8 mouse cellular contexts compared by ENCODE assay signal in genomic region chr11:86543960-86544638, GRCm38 (mm10). TPM values are rescaled to one million over a fixed set of nuclear protein-coding genes. Genes with fewer than 3 reads are reported as not detected.
DNase-seq lines count a peak whose midpoint lies in the region; ATAC-seq and TF ChIP-seq lines count a peak whose summit lies in the region.

No protein-coding gene starts in this region.

- peak overlapping the region; percentile 89 for H3K27ac ChIP-seq in heart, adult 2 months
- H3K27ac ChIP-seq in limb, embryonic 13.5 days, result peak overlapping the region; percentile 82
- H3K27ac ChIP-seq in neural tube, embryonic 15.5 days (replicated peaks), result peak overlapping the region; percentile 91

- 1% methylated on average over 49 of the region's 50 CpGs for WGBS in heart, adult 2 months
- under 1% methylated on average over 42 of the region's 50 CpGs for WGBS in limb, embryonic 13.5 days
- under 1% methylated on average over 49 of the region's 50 CpGs for WGBS in neural tube, embryonic 15.5 days

- peak overlapping the region; percentile 89 for H3K4me2 ChIP-seq in limb, embryonic 13.5 days (replicated peaks)
- H3K4me2 ChIP-seq in neural tube, embryonic 15.5 days, result peak overlapping the region; percentile 65

- peaks cover 16% of the 10 kb centered on the region for H3K36me3 ChIP-seq in heart, adult 2 months (ENCODE audit: control insufficient read depth, insufficient read depth, low read length)
- peaks cover 4% of the 10 kb centered on the region for H3K36me3 ChIP-seq in limb, embryonic 13.5 days
- no peaks in the 10 kb centered on the region for H3K36me3 ChIP-seq in neural tube, embryonic 15.5 days

- H3K4me3 ChIP-seq in heart, adult 2 months, result peak overlapping the region; percentile 83
- H3K4me3 ChIP-seq in limb, embryonic 13.5 days, result peak overlapping the region; percentile 92
- peak overlapping the region; percentile 92 for H3K4me3 ChIP-seq in neural tube, embryonic 15.5 days (replicated peaks)

- no peak for TF ChIP-seq POLR2A in heart, adult 2 months (IDR thresholded peaks at IDR 0.05; ENCODE audit: insufficient read depth, low read depth, low read length)

- no peaks in the 10 kb centered on the region for H3K27me3 ChIP-seq in heart, adult 2 months (ENCODE audit: control insufficient read depth, insufficient read depth, low read length)
- no peaks in the 10 kb centered on the region for H3K27me3 ChIP-seq in limb, embryonic 13.5 days
- H3K27me3 ChIP-seq in neural tube, embryonic 15.5 days (replicated peaks), result no peaks in the 10 kb centered on the region

- peaks cover 3% of the 10 kb centered on the region; the same call in 1 of the 2 replicates for H3K79me2 ChIP-seq in heart, adult 2 months (replicated peaks; ENCODE audit: control insufficient read depth, insufficient read depth, low read length)

- no peak for TF ChIP-seq CTCF in heart, adult 2 months (IDR thresholded peaks at IDR 0.05)

- peaks cover 3% of the 10 kb centered on the region for H3K4me1 ChIP-seq in heart, adult 2 months (ENCODE audit: control insufficient read depth, insufficient read depth, low read length)
- H3K4me1 ChIP-seq in limb, embryonic 13.5 days, result peaks cover 27% of the 10 kb centered on the region
- peaks cover 28% of the 10 kb centered on the region for H3K4me1 ChIP-seq in neural tube, embryonic 15.5 days

- peak; percentile 59; the same call in 1 of the 2 replicates for ATAC-seq in limb, embryonic 13.5 days (ENCODE audit: low FRiP score, low read depth)
- peak; percentile 84 for ATAC-seq in neural tube, embryonic 15.5 days (ENCODE audit: low FRiP score)

- intact Hi-C loops in heart, adult 2 months (cut with DNase I), result loop anchor here (1.0 kb wide), 1 partner anchor 60 kb away; the partner anchor contains the start of gene Rnft1

- peak overlapping the region; percentile 80 for H3K9ac ChIP-seq in heart, adult 2 months (ENCODE audit: low read depth, low read length)
- H3K9ac ChIP-seq in limb, embryonic 13.5 days, result peak overlapping the region; percentile 96
- peak overlapping the region; percentile 91 for H3K9ac ChIP-seq in neural tube, embryonic 15.5 days (replicated peaks)

- DNase-seq in heart, adult 2 months, result no peak
- no peak for DNase-seq in heart, adult 9 months (ENCODE audit: low spot score in 2 of 2)
- peak; percentile 39 for DNase-seq in urinary bladder, postnatal 14 days (ENCODE audit: low spot score)
- no peak for DNase-seq in urinary bladder, postnatal 25 days (ENCODE audit: low spot score)
- DNase-seq in forelimb bud, embryonic 11.5 days (ENCODE audit: low read depth, low spot score), result peak; percentile 10
- no peak for DNase-seq in ovary, adult 18-20 months (ENCODE audit: low spot score)

- H3K9me3 ChIP-seq in limb, embryonic 13.5 days, result no peaks in the 10 kb centered on the region
- H3K9me3 ChIP-seq in neural tube, embryonic 15.5 days (replicated peaks), result no peaks in the 10 kb centered on the region

- TF ChIP-seq EP300 in heart, adult 2 months (IDR thresholded peaks at IDR 0.05; ENCODE audit: insufficient read depth, low read depth, low read length), result no peak

RNA-seq across cellular contexts. Expression of gene Rps6kb1, which starts 0.5 kb away (rescaled TPM):
- 10 to 100 TPM; 18.3 to 22.4 TPM for total RNA-seq in heart, adult 2 months (2021)
- polyA plus RNA-seq in heart, adult 2 months (2012; rRNA removed), result 6.4 and 8.1 TPM in 2 replicates
- polyA plus RNA-seq in limb, embryonic 13.5 days (2015; fragmentation: Nextera tagmentation; extraction: Ambion mirVana), result 84.3 and 84.8 TPM in 2 replicates
- polyA plus RNA-seq in neural tube, embryonic 15.5 days (2015; fragmentation: Nextera tagmentation; extraction: Ambion mirVana), result 55.9 and 58.2 TPM in 2 replicates

RNA-seq across cellular contexts. Expression of gene Tubd1, which starts 0.7 kb away (rescaled TPM):
- total RNA-seq in heart, adult 2 months (2021), result 1 to 10 TPM; 5.7 to 6.2 TPM
- 4.7 and 8.3 TPM in 2 replicates for polyA plus RNA-seq in heart, adult 2 months (2012; rRNA removed)
- polyA plus RNA-seq in limb, embryonic 13.5 days (2015; fragmentation: Nextera tagmentation; extraction: Ambion mirVana), result 10.9 and 11.7 TPM in 2 replicates
- 6.6 and 7.7 TPM in 2 replicates for polyA plus RNA-seq in neural tube, embryonic 15.5 days (2015; fragmentation: Nextera tagmentation; extraction: Ambion mirVana)

RNA-seq across cellular contexts. Expression of gene Rnft1, which starts 59.6 kb away (rescaled TPM):
- total RNA-seq in heart, adult 2 months (2021), result 10 to 100 TPM; 26.2 to 35.0 TPM
- polyA plus RNA-seq in heart, adult 2 months (2012; rRNA removed), result 6.8 and 14.3 TPM in 2 replicates
- 42.6 and 44.9 TPM in 2 replicates for polyA plus RNA-seq in limb, embryonic 13.5 days (2015; fragmentation: Nextera tagmentation; extraction: Ambion mirVana)
- 16.0 and 20.7 TPM in 2 replicates for polyA plus RNA-seq in neural tube, embryonic 15.5 days (2015; fragmentation: Nextera tagmentation; extraction: Ambion mirVana)

Comparison
In these comparisons a context has a peak if more than half of its experiments do, and no peak if none do; other contexts are left out.
1. DNase-seq: peak in urinary bladder, postnatal 14 days (single experiment) and forelimb bud, embryonic 11.5 days (single experiment); none in heart, adult 2 months (0 of 2), heart, adult 9 months (0 of 2), urinary bladder, postnatal 25 days (single experiment) and ovary, adult 18-20 months (single experiment).
2. Peak in every context shown above with its lines, with median percentiles within 50 percentile points of each other: H3K27ac ChIP-seq, H3K4me3 ChIP-seq and H3K9ac ChIP-seq.